Mouse (Mus musculus) left cerebral cortex, postnatal 14 days (tissue): Measurements from ENCODE around the gene Sdk2. TPM values are rescaled to one million over a fixed set of nuclear protein-coding genes. Genes with fewer than 3 reads are reported as not detected.

Source experiments
- DNase-seq, 2 experiments: peaks; one replicate each; pipeline ENCODE4 v3.0.0; 2021 to 2022; ENCODE audit warnings: low spot score in 2 of 2, mixed read lengths in 1 of 2
- intact Hi-C: fragments of 180-260 bp; cut with DNase I; formaldehyde crosslinking; loops from one replicate; pipeline ENCODE4 v1.15.1; 2025
- total RNA-seq, 2 experiments: library from RNA; stranded (reverse); gene quantifications; 2 replicates each; pipeline ENCODE4 v1.2.3; 2021

Sdk2 gene
- total RNA-seq, 2 experiments from 2014 or later, result 34.7 to 44.8 TPM

DNA sequence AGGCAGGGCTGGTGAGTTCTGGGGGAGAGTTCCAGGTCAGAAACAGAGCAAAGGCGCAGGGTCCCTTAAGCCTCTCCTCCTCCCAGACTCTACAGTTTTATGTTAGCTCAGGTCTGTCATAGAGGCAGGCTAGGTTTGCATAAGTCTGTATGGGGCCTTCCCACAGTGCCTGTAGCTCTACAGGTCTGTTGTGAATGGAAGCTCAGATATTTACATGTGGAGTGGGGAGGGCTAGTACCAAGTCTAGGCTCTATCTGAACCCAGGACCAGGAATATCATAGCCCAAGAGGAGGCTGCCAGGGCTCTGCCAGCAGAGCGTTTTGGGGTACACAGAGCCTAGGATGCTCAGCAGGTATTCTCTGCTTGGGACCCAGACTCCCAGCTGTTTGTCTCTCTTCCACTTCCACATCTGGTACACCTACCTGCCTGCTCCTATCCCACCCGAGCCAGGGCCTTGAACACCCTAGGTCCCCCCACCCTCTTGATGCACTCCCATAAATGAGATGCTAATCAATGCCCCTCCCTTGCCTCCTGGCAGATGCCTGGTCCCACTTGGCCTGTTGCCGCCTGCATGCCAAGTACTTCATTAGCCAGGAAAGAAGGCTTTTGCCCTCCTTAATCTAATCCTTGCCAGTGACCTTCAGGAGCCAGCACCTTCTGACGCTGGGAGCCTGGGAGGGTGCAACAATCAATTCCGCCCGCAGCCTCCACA lies 115.8 kb downstream of the Sdk2 start:
- intact Hi-C loops, result no loop called here
- no peak for DNase-seq

DNA sequence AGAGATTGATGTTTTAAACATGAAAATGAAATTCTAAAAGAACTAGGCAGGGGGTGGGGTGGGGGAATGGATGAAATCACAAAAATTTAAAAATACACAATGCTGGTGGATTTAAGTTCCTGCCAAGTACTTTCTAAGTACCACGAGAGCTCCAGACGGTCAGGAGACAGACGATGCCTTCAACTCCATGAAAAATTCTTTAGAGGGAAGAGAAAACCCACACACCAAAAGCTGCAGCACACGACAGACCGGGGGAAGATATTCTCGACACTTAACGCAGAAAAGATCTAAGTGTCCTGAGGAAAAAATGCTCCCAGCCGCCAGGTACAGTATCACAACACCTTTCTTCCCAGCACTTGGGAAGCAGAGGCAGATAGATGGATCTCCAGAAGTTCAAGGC lies 118.2 kb downstream of the Sdk2 start:
- intact Hi-C loops, result loop anchor here (1.0 to 2.0 kb wide), 2 partner anchors 21 to 118 kb away; partner anchors contain the start of gene Sdk2
- DNase-seq, result peak; percentile 54 to 82

DNA sequence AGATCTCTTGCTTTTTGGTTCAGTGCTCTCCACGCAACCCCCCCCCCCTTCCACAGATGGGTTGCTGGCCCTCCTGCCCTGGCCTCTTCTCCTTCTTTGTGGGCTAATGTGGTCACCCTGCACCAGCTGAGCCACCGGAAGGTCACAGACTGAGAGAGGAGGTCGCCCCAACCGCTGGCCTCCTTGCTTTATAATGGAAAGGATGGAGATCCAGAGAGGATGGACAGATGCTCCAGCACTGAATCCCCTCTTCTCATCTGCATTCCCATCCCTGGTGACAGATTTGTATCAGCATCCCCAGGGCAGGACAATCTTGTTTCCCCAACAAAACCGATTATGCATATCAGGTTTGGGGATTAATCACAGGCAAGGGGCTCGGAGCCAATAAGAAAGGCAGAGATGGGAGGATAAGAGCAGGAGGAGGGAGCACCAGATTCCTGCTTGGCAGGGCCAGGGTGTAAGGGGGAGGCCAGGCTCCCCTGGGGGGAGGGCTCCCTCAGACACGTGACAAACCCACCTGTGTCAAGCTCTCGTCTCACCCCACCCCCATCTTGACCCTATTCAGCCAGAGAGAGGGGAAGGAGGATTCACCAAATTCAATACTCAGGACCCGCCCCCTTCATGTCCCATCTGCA lies 124.6 kb downstream of the Sdk2 start:
- intact Hi-C loops, result no loop called here
- no peak for DNase-seq

DNA sequence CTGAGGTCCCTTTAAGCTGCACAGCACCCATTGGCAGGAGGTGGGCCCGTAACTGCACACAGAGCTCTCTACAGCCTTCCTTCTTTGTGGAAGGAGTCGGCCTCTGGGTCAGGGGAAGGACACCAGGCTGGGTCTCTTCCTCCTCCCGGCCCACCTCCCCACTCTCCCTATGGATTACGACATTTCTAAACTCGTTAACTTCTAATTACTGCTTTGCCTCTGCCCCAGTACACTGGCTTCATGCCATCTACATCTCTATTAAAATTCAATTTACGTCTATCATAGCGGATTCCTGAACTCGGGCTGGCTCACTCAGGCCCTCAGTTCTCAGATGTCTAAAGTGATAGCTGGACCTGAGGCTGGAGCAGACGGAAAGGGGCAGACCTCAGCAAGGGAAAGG lies 133.2 kb downstream of the Sdk2 start:
- DNase-seq, result no peak
- intact Hi-C loops, result no loop called here

DNA sequence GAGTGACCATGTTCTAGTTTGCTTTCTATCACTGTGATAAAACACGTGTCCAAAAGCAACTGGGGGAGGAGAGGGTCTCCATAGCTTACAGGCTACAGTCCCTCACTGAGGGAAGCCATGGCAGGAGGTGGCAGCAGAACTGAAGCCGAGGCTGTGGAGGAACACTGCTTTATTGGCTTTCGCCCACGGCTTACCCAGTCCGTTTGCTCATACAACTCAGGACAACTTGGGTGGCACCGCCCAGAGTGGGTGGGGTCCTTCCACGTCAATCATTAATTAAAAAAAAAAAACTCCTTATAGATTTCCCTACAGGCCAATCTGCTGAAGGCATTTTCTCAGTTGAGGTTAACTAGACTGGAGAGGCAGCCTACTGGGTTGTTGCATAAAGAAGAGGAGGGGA lies 133.9 kb downstream of the Sdk2 start:
- intact Hi-C loops, result no loop called here
- DNase-seq, result no peak

DNA sequence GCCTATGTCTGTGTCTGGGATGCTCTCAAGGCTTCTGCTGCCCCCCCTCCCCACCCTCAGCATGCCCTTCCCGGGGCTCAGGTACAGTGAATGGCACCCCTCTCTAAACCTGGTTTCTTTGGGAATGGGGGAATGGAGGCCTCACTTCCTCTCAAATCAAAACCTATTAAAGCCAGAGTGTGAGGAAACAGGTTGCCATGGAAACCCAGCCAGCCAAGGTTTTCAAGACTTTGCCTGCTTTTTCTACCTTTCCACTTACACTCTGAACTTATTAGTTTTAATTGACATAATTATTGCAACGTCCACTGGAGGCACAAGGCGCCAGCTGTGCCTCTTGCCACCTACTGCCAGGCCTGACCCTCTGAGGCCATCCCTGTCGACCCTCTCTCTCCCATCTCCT lies 135.1 kb downstream of the Sdk2 start:
- peak; percentile 46 to 55 for DNase-seq
- intact Hi-C loops, result no loop called here

DNA sequence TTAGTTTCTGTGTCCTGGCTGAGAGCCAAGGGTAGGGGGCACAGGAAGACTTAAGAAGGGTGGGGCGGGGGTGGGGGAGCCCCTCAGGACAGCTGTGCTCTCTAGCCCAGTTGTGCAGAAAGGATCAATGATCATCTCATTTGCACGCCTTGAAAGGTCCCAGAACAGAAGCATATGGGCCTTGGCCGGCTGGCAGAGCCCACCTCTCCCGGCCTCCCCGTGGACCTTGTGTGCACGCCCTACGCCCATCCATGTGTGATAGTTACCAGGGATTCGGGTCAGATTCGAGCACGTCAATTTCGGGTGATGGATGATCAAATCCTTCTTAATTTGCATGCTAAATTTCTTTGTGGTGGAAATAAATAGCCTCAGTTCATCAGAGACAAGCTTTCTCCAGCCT lies 136.7 kb downstream of the Sdk2 start:
- intact Hi-C loops, result no loop called here
- DNase-seq, result no peak

DNA sequence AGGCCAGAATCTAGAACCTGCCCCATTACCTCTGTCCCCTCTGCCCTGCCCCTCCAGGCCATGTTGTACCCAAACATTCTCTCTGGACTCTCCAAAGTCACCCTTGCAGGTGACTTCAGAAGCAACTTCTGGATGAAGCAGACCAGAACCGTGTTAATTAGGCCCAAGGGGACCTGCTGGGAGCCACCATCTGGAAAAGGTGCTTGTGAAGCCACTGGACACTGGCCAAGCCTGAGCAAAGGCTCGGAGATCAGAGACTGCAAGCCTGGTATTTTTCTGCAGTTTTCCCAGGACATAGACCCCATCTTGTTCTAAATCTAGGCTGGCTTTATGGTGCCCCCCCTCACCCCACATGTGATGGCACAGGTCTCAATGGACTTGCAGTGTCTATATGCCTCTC lies 138.0 kb downstream of the Sdk2 start:
- DNase-seq, result no peak
- intact Hi-C loops, result no loop called here

DNA sequence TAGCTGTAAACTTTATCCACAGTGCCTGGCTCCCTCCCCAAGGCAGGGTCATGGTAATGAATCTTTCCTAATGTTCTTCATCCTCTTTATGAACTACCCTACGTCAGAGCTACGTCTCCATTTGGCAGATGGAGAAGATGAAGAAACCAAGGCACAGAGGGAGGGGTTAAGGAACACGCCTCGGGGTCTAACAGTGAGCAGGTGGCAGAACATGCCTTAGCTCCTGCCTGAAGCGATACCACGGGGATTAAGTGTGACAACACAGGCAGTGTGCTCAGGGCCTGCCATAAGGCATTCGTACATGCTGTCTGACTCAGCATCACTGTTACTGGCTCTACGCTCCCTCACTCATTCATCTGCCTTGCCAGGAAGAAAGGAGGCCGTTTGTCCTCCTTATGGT lies 138.6 kb downstream of the Sdk2 start:
- peak; percentile 37 to 60 for DNase-seq
- intact Hi-C loops, result no loop called here

DNA sequence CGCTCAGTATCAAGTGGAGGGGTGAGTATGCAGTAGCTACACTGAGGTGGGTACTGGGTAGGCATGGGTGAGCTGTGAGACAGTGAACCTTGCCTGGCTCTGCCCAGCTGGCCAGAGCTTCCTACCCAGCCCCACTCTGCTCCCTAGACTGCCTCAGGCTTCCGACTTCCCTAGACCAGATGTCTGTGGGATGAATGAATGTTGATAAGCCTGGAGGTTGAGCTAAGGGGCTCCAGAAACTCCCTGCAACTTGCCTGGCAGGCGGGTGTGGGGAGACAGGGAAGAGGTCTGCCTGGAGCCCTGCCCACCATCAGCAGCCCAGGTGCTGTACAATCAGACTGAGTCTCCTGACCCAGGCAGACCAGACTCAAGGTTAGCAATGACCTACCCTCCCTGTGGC lies 139.0 kb downstream of the Sdk2 start:
- intact Hi-C loops, result loop anchor here (1.0 kb wide), 1 partner anchor 20 kb away; no protein-coding TSS in a partner anchor
- DNase-seq, result no peak

DNA sequence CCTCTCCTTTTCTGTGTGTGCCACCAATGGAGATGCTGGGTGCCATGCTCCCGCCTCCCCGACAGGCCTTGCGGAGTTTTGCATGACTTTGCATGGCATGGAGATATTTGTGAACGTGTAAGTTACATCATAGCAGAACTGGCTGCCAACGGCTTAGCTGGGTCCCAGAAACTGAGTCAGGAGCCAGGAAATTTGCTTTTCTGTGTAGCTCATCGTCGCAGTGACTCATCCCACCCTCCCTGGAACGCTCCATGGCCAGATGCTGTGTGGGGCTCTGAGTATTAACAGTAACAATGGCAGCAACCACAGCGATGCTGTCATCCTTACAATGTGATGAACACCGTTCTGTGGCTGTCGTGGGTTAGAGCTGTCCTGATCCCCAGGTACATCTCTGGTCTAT lies 139.6 kb downstream of the Sdk2 start:
- intact Hi-C loops, result loop anchor here (1.0 kb wide), 1 partner anchor 21 kb away; no protein-coding TSS in a partner anchor
- DNase-seq, result peak; percentile 83 to 94

DNA sequence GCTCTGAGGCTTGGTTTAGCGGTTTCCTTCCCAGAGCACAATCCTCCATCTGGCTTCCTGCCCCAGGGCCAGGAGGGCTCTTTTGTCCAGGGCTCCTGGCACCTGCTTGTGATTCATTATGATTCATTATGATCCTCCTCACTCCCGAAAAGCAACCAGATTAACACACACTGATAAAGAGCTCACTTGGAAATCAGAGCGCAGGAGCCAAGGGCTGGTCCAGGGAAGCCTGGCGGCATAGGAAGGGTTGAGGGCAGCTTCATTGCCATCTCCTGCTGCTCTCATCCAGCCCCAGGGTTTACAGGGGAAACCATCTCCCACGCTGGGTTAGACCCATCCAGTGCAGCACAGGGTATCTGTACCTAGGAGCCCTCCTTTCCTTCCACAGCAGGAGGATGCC lies 143.7 kb downstream of the Sdk2 start:
- intact Hi-C loops, result no loop called here

DNA sequence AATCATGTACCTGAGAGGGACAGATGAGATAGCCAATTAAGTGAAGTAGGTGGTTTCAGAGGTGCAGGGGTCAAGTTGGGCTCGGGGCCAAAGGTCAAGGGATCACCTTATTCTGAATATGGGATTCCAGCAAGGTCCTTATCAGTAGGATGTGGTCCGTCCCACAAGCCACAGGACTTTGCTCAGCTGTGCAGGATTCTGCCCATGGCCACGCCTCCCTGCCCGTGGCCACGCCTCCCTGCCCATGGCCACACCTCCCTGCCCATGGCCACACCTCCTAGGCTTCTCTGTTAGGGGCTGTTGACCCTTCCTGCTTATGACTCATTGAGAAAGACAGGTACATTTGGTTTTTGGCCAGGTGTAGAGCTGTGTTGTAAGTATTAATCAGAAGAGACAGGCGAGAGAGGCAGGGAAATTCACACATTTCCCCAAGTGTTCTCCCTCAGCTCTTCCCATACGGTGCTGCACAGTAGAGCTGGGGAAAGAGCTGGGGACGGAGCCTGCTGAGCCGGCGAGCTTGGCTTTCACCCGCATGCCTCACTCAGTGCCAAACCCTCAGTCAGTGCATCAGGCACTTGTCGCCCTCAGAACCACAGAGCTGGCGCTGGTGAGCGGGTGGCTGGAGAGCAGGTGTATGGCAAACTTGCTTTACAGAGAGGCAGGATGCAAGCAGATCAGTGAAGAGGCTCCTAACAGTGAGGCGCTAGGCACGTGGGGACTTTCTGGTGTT lies 163.6 kb downstream of the Sdk2 start:
- DNase-seq, result no peak
- intact Hi-C loops, result no loop called here

More for the DNA sequence above, 143.7 kb downstream of the Sdk2 start:
- no peak for DNase-seq

DNA sequence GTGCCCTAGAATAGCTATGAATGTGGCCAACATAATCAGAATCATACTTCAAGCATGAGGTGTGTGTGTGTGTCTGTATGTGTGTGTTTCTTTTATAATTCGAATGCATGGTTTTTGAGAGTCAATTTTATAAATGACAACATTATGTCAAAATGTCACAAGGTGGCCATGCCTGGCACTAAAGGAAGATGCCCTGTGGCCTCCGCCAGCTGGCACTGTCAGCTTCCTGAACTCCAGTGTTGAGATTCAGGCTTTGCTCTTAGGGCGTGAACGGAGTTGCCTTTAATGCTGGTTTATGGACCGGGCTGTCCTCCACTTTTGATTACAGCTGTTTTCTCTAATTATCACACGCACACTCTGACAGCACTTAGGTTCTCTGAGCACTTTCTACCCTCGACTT lies 164.9 kb downstream of the Sdk2 start:
- no peak for DNase-seq
- intact Hi-C loops, result no loop called here

DNA sequence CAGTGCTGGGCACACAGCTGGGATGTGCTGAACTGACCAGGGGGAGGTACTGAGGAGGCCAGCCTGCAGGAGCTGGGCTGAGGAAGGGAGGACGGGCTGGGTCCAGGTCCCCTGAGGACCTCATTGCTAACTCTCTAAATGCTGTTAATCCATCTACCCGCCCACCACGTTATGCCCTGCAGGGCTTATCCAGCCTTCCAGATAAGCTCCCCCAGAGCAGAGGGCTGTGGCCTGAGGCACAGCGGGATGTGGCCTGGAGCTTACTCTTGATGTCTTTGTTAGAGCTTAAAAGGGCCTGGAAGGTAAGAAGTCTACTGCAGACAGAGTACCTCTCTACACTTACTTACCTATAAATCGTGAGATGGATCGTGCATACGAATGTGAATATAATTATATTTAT lies 168.2 kb downstream of the Sdk2 start:
- intact Hi-C loops, result no loop called here

DNA sequence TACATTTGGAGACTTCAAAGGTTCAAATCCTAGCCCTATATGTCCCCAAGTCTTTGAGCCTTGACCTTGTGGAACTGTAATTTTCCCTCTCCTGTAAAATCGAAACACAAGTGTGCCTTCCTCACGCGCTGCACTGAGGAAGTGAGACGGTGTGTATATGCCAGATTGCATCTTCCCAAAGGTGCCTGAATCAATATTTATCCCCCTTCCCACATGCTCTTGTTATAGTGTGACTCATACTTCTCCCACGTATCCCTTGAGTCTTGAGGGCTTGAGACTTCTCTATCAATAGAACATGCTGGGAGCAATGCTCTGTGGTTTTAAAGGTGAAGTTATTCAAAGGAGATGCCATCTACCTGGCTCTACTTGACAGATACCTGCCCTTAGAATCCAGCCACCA lies 170.8 kb downstream of the Sdk2 start:
- intact Hi-C loops, result no loop called here
- no peak for DNase-seq

More for the DNA sequence above, 168.2 kb downstream of the Sdk2 start:
- no peak for DNase-seq

DNA sequence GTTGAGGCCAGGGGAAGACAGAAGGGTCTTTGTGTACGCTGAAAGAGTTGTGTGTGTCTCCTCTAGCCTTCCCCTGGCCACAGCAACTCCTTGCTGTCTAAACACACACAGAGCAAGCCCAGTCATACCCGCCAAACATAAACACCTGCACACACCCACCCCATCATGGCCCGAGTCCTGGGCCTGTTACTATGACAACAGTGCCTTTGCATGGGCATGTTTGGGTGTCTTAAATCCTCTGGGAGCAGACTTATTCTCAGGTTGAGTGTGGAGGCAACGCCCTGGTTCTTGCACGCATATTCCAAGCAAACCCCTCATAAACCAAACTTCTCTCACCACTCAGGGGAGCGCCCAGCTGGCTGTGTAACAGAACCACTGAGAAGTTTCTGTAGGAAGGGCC lies 173.9 kb downstream of the Sdk2 start:
- intact Hi-C loops, result no loop called here
- no peak for DNase-seq

DNA sequence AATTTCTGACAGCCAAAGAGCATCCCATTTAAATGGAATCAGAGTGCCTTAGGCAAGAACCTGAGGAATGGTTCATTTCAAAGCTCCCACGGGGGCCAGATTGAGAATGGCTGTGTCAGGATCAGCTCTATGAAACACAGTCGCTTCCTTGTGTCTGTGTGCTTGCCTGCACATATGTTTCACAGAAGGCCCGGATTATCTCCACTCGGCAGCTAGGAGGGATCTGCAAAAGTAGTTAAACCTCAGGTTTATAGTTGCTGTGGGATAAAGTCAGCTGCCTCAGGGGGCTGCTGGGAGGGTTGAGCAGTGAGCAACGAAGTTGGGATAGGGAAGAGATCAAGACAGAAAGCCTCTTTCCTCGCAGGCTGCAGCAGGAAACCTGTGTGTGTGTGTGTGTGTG lies 174.8 kb downstream of the Sdk2 start:
- DNase-seq, result no peak
- intact Hi-C loops, result no loop called here

DNA sequence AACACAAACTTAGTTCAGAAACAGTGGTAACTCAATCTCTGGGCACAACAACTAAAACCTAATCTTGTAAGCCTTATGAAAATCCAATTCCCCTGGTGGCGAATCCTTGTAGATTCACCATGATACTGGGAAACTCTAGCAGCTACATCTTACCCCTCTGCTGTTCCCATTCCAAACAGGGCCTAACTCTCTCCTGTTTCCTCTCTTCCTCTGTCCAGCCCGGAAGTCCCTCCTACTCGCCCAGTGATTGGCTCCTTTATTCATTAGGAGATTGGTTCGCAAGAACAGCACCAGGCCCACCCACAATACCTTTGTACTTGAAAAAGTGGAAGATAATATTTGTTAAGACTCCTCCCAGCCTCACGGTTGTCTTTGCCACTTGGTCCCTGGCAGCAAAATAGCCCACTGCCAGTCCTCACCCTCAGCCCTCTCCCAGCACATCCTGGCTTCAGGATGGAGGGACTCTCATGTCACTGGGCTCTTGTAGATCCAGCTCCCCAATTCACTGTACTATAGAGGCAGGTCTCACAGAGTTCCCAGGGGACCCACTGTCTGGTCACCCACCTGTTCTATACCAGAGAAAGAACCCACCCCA lies 178.6 kb downstream of the Sdk2 start:
- intact Hi-C loops, result no loop called here
- DNase-seq, result no peak

DNA sequence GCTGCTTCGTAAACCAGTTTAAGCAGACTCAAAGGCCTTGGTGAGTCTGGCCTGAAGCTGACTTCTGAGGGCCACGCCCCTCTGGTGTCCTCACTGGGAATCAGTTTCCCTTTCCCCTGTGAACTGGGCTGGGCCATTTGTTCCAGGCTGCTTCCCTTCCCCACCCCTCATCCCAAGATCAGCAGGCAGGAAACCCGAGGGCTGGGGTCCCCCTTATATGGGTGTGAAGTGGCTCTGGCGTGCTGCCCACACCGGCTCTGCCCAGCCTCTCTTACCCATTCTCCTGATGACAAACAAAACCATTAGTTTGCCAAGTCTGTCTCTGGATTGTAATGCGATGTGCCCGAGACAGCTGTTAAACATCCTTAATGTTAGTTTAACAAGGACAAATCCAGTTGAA lies 180.5 kb downstream of the Sdk2 start:
- intact Hi-C loops, result no loop called here
- no peak for DNase-seq
